Mouse (Mus musculus): Measurements from ENCODE around the gene Olfr385. TPM values are rescaled to one million over a fixed set of nuclear protein-coding genes. Genes with fewer than 3 reads are reported as not detected.

Gene Olfr385
- not detected in 2 replicates for polyA plus RNA-seq (2012; rRNA removed)

GRCm38 (mm10) chr11:73592908-73593307 lies at the start of gene Olfr385:
TSS of gene Olfr385 (minus strand) at chr11:73593008.

GRCm38 (mm10) chr11:73598294-73598693 lies 5.5 kb upstream of the Olfr385 start, which contains the start of gene Olfr384:
TSS of gene Olfr384 (plus strand) at chr11:73598594.

Other genes with a start within 250 kb of the Olfr385 start
- 0.14 TPM in 1 of 2 replicates, not detected in the other for gene Olfr20, start 242.2 kb downstream of the Olfr385 start, polyA plus RNA-seq (2012; rRNA removed)
- not detected in 2 replicates for gene Olfr376, start 221.8 kb downstream of the Olfr385 start, polyA plus RNA-seq (2012; rRNA removed)
- gene Olfr1, start 193.4 kb downstream of the Olfr385 start, polyA plus RNA-seq (2012; rRNA removed) = not detected in 2 replicates
- gene Olfr378, start 164.5 kb downstream of the Olfr385 start, polyA plus RNA-seq (2012; rRNA removed) = not detected in 2 replicates
- not detected in 2 replicates for gene Olfr380, start 135.5 kb downstream of the Olfr385 start, polyA plus RNA-seq (2012; rRNA removed)
- not detected in 2 replicates for gene Olfr381, start 101.4 kb downstream of the Olfr385 start, polyA plus RNA-seq (2012; rRNA removed)
- gene Olfr382, start 75.8 kb downstream of the Olfr385 start, polyA plus RNA-seq (2012; rRNA removed) = not detected in 2 replicates
- gene Olfr384, start 5.6 kb upstream of the Olfr385 start, polyA plus RNA-seq (2012; rRNA removed) = not detected in 2 replicates
- gene Zfp735, start 95.8 kb upstream of the Olfr385 start, polyA plus RNA-seq (2012; rRNA removed) = not detected in 2 replicates
- gene Olfr389, start 187.7 kb upstream of the Olfr385 start, polyA plus RNA-seq (2012; rRNA removed) = not detected in 2 replicates
- gene Olfr390, start 190.0 kb upstream of the Olfr385 start, polyA plus RNA-seq (2012; rRNA removed) = not detected in 2 replicates
- gene Olfr391-ps, start 210.0 kb upstream of the Olfr385 start, polyA plus RNA-seq (2012; rRNA removed) = not detected in 2 replicates
- gene Olfr392, start 224.0 kb upstream of the Olfr385 start, polyA plus RNA-seq (2012; rRNA removed) = not detected in 2 replicates